Mouse (Mus musculus) C2C12 (cell line): ENCODE results near the gene Gna13. TPM values are rescaled to one million over a fixed set of nuclear protein-coding genes. Genes with fewer than 3 reads are reported as not detected.

Source experiments
- H3K27me3 ChIP-seq: one replicate; pipeline ENCODE4 v1.6.1; 2011; ENCODE audit not compliant: control insufficient read depth, insufficient read depth, insufficient read length
- H3K36me3 ChIP-seq: one replicate; pipeline ENCODE4 v1.6.1; 2011; ENCODE audit not compliant: control insufficient read depth, insufficient read depth
- H3K4me3 ChIP-seq: one replicate; pipeline ENCODE4 v1.5.1; 2011; ENCODE audit warnings: mild to moderate bottlenecking, control low read depth; ENCODE audit not compliant: poor library complexity, insufficient read depth, severe bottlenecking
- H3K79me2 ChIP-seq: one replicate; pipeline ENCODE4 v1.6.1; 2011; ENCODE audit not compliant: control insufficient read depth, insufficient read depth
- H3K79me3 ChIP-seq: one replicate; pipeline ENCODE4 v1.6.1; 2011; ENCODE audit warnings: low read depth, control low read depth
- H3ac ChIP-seq: one replicate; pipeline ENCODE3; 2011; ENCODE audit warnings: low read depth; ENCODE audit not compliant: control insufficient read depth, insufficient read length
- CEBPB ChIP-seq: IDR thresholded peaks from one replicate; pipeline ENCODE4 v1.6.1; 2011; ENCODE audit warnings: low read depth, mild to moderate bottlenecking, control low read depth, moderate library complexity
- CTCF ChIP-seq: IDR thresholded peaks from one replicate; pipeline ENCODE4 v1.5.1; 2011; ENCODE audit not compliant: control insufficient read depth, insufficient read depth, insufficient read length
- FOSL1 ChIP-seq: IDR thresholded peaks from one replicate; pipeline ENCODE4 v1.8.0; 2011; ENCODE audit warnings: mild to moderate bottlenecking, low read length; ENCODE audit not compliant: poor library complexity, insufficient read depth, severe bottlenecking
- MAX ChIP-seq: IDR thresholded peaks from one replicate; pipeline ENCODE4 v1.6.1; 2011; ENCODE audit warnings: mild to moderate bottlenecking, control low read depth
- MYOD1 ChIP-seq: IDR thresholded peaks from one replicate; pipeline ENCODE4 v1.6.1; 2011; ENCODE audit warnings: low read depth; ENCODE audit not compliant: control insufficient read depth, insufficient read length
- MYOG ChIP-seq: IDR thresholded peaks from one replicate; pipeline ENCODE4 v1.6.1; 2011; ENCODE audit not compliant: control insufficient read depth, insufficient read length; ENCODE audit errors: extremely low read depth
- USF1 ChIP-seq: IDR thresholded peaks from one replicate; pipeline ENCODE4 v1.6.1; 2011; ENCODE audit warnings: low read depth, mild to moderate bottlenecking, control low read depth, moderate library complexity
- polyA plus RNA-seq: library from polyadenylated mRNA; unstranded; fragments of >200 nt; fragmentation: generic; extraction: Trizol; gene quantifications from one replicate; pipeline ENCODE4 v1.2.1, GENCODE M21; 2012; ENCODE audit warnings: missing spikeins

Gene Gna13
- polyA plus RNA-seq, 1 experiment = 18.1 TPM

GRCm38 (mm10) chr11:109443468-109444263, 81.0 kb downstream of the Gna13 start:
- H3K79me3 ChIP-seq = no peaks in the 10 kb centered on the region

GRCm38 (mm10) chr11:109444600-109444999, 82.0 kb downstream of the Gna13 start:
- TF ChIP-seq CEBPB = no peak
- no peaks in the 10 kb centered on the region for H3K36me3 ChIP-seq
- no peak overlapping the region for H3ac ChIP-seq
- H3K27me3 ChIP-seq = no peaks in the 10 kb centered on the region
- H3K79me2 ChIP-seq = no peaks in the 10 kb centered on the region
- H3K79me3 ChIP-seq = no peaks in the 10 kb centered on the region
- H3K4me3 ChIP-seq = no peak overlapping the region

More at GRCm38 (mm10) chr11:109443468-109444263, 81.0 kb downstream of the Gna13 start:
- H3K4me3 ChIP-seq = no peak overlapping the region
- no peak for TF ChIP-seq CEBPB
- no peak for TF ChIP-seq MYOD1
- TF ChIP-seq USF1 = no peak
- TF ChIP-seq CTCF = no peak
- TF ChIP-seq MYOG = no peak
- TF ChIP-seq MAX = no peak
- no peak for TF ChIP-seq FOSL1
- H3K79me2 ChIP-seq = no peaks in the 10 kb centered on the region
- no peaks in the 10 kb centered on the region for H3K36me3 ChIP-seq
- no peaks in the 10 kb centered on the region for H3K27me3 ChIP-seq
- H3ac ChIP-seq = no peak overlapping the region

GRCm38 (mm10) chr11:109445438-109446035, 82.9 kb downstream of the Gna13 start:
- Histone ChIP-seq H3K27me3 (no peaks in the 10 kb centered on the region), H3K36me3 (no peaks in the 10 kb centered on the region), H3ac (no peak overlapping the region), H3K4me3 (no peak overlapping the region), H3K79me2 (no peaks in the 10 kb centered on the region), H3K79me3 (no peaks in the 10 kb centered on the region)
- TF ChIP-seq FOSL1 (no peak), MYOG (no peak), USF1 (no peak), MAX (no peak), CTCF (no peak), MYOD1 (no peak), CEBPB (no peak)

Other genes starting within 250 kb of the Gna13 start
- not detected for gene E030025P04Rik, start 218.5 kb upstream of the Gna13 start, polyA plus RNA-seq
- gene Rgs9, start 64.7 kb upstream of the Gna13 start, polyA plus RNA-seq = 0.02 TPM
- gene 9930022D16Rik, start 51.1 kb downstream of the Gna13 start, polyA plus RNA-seq = not detected
- 22.9 TPM for gene Amz2, start 63.1 kb downstream of the Gna13 start, polyA plus RNA-seq
- gene Arsg, start 110.5 kb downstream of the Gna13 start, polyA plus RNA-seq = 0.51 TPM
- gene Slc16a6, start 110.8 kb downstream of the Gna13 start, polyA plus RNA-seq = 1.2 TPM
- gene Wipi1, start 249.1 kb downstream of the Gna13 start, polyA plus RNA-seq = 27.8 TPM